Mouse (Mus musculus) midbrain, embryonic 16.5 days (tissue): ENCODE results near the gene Tmem245. TPM values are rescaled to one million over a fixed set of nuclear protein-coding genes. Genes with fewer than 3 reads are reported as not detected.

ENCODE experiments used
- ATAC-seq: fragments of 200-750 bp; cut with Nextera tagmentation; 2 replicates; pipeline ENCODE4 v1.8.0; 2017; ENCODE audit warnings: moderate TSS enrichment
- H3K27ac ChIP-seq: fragments of 300-500 bp; sonication (generic); 2 replicates; pipeline ENCODE4 v1.5.1; 2014; ENCODE audit warnings: mild to moderate bottlenecking, low read length, mixed read lengths
- H3K27me3 ChIP-seq: fragments of 300-500 bp; sonication (generic); 2 replicates; pipeline ENCODE4 v1.6.1; 2014; ENCODE audit warnings: low read depth, low read length, mixed read lengths; ENCODE audit not compliant: control insufficient read depth, insufficient read depth
- H3K36me3 ChIP-seq: fragments of 300-500 bp; sonication (generic); 2 replicates; pipeline ENCODE4 v1.6.1; 2014; ENCODE audit warnings: mild to moderate bottlenecking, low read length, moderate library complexity, mixed read lengths; ENCODE audit not compliant: control insufficient read depth, insufficient read depth
- H3K4me1 ChIP-seq: fragments of 300-500 bp; sonication (generic); 2 replicates; pipeline ENCODE4 v1.6.1; 2014; ENCODE audit warnings: mild to moderate bottlenecking, low read length, mixed read lengths; ENCODE audit not compliant: control insufficient read depth, insufficient read depth
- H3K4me2 ChIP-seq: fragments of 300-500 bp; sonication (generic); 2 replicates; pipeline ENCODE4 v1.6.1; 2014; ENCODE audit warnings: mild to moderate bottlenecking, low read length, mixed read lengths
- H3K4me3 ChIP-seq: fragments of 300-500 bp; sonication (generic); 2 replicates; pipeline ENCODE4 v1.5.1; 2014; ENCODE audit warnings: low read depth, mild to moderate bottlenecking, low read length, moderate library complexity, mixed read lengths
- H3K9ac ChIP-seq: fragments of 300-500 bp; sonication (generic); 2 replicates; pipeline ENCODE4 v1.6.1; 2014; ENCODE audit warnings: low read depth, low read length, mixed read lengths
- H3K9me3 ChIP-seq: fragments of 300-500 bp; sonication (generic); replicated peaks from 2 replicates; pipeline ENCODE4 v1.6.1; 2014; ENCODE audit warnings: mild to moderate bottlenecking, low read length, mixed read lengths; ENCODE audit not compliant: control insufficient read depth, poor library complexity, severe bottlenecking
- WGBS: fragments of 180-500 bp; shearing (Covaris S2); extraction: QIAGEN DNeasy Blood & Tissue Kit; methylation state at CpG from one replicate; pipeline ENCODE4 v1.1.7; 2014; 5-methylcytosine and 5-hydroxymethylcytosine counted together
- polyA plus RNA-seq: library from polyadenylated mRNA; unstranded; fragments of >200 nt; fragmentation: Nextera tagmentation; extraction: Ambion mirVana; gene quantifications from 2 replicates; pipeline ENCODE4 v1.2.1, GENCODE M21; 2015

The Tmem245 gene
- polyA plus RNA-seq, 1 experiment from 2014 or later: 7.6 TPM

GRCm38 (mm10) chr4:56847400-56847799 lies 99.8 kb downstream of the Tmem245 start:
- no peaks in the 10 kb centered on the region for H3K9me3 ChIP-seq
- no peak overlapping the region for H3K4me3 ChIP-seq
- no peak overlapping the region for H3K4me2 ChIP-seq
- H3K27ac ChIP-seq: no peak overlapping the region
- H3K9ac ChIP-seq: no peak overlapping the region
- ATAC-seq: no peak
- H3K27me3 ChIP-seq: no peaks in the 10 kb centered on the region
- H3K4me1 ChIP-seq: no peaks in the 10 kb centered on the region; the same call in 1 of the 2 replicates
- WGBS: 92% methylated on average over 3 of the region's 3 CpGs
- H3K36me3 ChIP-seq: peaks cover 7% of the 10 kb centered on the region

GRCm38 (mm10) chr4:56845896-56846533 lies 101.2 kb downstream of the Tmem245 start:
- H3K4me2 ChIP-seq: no peak overlapping the region
- 62% methylated on average over 12 of the region's 12 CpGs for whole genome bisulfite sequencing

GRCm38 (mm10) chr4:56844911-56845310 lies 102.3 kb downstream of the Tmem245 start:
- no peak overlapping the region for H3K4me3 ChIP-seq
- no peaks in the 10 kb centered on the region for H3K4me1 ChIP-seq
- no peaks in the 10 kb centered on the region for H3K27me3 ChIP-seq
- no peak overlapping the region for H3K27ac ChIP-seq
- no peak for ATAC-seq
- peaks cover 14% of the 10 kb centered on the region for H3K36me3 ChIP-seq
- H3K9me3 ChIP-seq: no peaks in the 10 kb centered on the region
- 96% methylated on average over 4 of the region's 4 CpGs for WGBS
- no peak overlapping the region for H3K4me2 ChIP-seq
- no peak overlapping the region for H3K9ac ChIP-seq

More at GRCm38 (mm10) chr4:56845896-56846533, 101.2 kb downstream of the Tmem245 start:
- Histone ChIP-seq H3K27me3 (no peaks in the 10 kb centered on the region), H3K9me3 (no peaks in the 10 kb centered on the region), H3K4me1 (no peaks in the 10 kb centered on the region; the same call in 1 of the 2 replicates), H3K4me3 (no peak overlapping the region), H3K27ac (no peak overlapping the region), H3K36me3 (peaks cover 7% of the 10 kb centered on the region), H3K9ac (no peak overlapping the region)
- ATAC-seq: no peak

- H3K36me3 ChIP-seq: peaks cover 14% of the 10 kb centered on the region
- H3K4me1 ChIP-seq: no peaks in the 10 kb centered on the region
- H3K4me3 ChIP-seq: no peak overlapping the region
- ATAC-seq: no peak
- H3K27me3 ChIP-seq: no peaks in the 10 kb centered on the region
- no peak overlapping the region for H3K4me2 ChIP-seq
- WGBS: 97% methylated on average over 2 of the region's 2 CpGs
- H3K9me3 ChIP-seq: no peaks in the 10 kb centered on the region
- no peak overlapping the region for H3K27ac ChIP-seq
- no peak overlapping the region for H3K9ac ChIP-seq
These were observed 103.3 kb downstream of the Tmem245 start for GRCm38 (mm10) chr4:56843963-56844362.

- no peak for ATAC-seq
- Histone ChIP-seq H3K9me3 (no peaks in the 10 kb centered on the region), H3K4me2 (no peak overlapping the region), H3K27ac (no peak overlapping the region), H3K27me3 (no peaks in the 10 kb centered on the region), H3K9ac (no peak overlapping the region), H3K36me3 (peaks cover 14% of the 10 kb centered on the region), H3K4me1 (no peaks in the 10 kb centered on the region), H3K4me3 (no peak overlapping the region)
- WGBS: 77% methylated on average over 7 of the region's 7 CpGs
These were observed 104.7 kb downstream of the Tmem245 start for GRCm38 (mm10) chr4:56842501-56842900.

GRCm38 (mm10) chr4:56840297-56840696 lies 106.9 kb downstream of the Tmem245 start:
- Histone ChIP-seq H3K4me2 (no peak overlapping the region), H3K4me3 (no peak overlapping the region), H3K27ac (no peak overlapping the region), H3K9ac (no peak overlapping the region), H3K27me3 (no peaks in the 10 kb centered on the region), H3K4me1 (no peaks in the 10 kb centered on the region), H3K36me3 (peaks cover 14% of the 10 kb centered on the region), H3K9me3 (no peaks in the 10 kb centered on the region)
- ATAC-seq: no peak
- 94% methylated on average over 3 of the region's 3 CpGs for WGBS

GRCm38 (mm10) chr4:56837661-56838060 lies 109.6 kb downstream of the Tmem245 start:
- 76% methylated on average over 6 of the region's 6 CpGs for WGBS
- H3K27ac ChIP-seq: no peak overlapping the region
- H3K4me3 ChIP-seq: no peak overlapping the region
- H3K4me2 ChIP-seq: no peak overlapping the region
- H3K27me3 ChIP-seq: no peaks in the 10 kb centered on the region
- H3K4me1 ChIP-seq: no peaks in the 10 kb centered on the region
- no peaks in the 10 kb centered on the region for H3K9me3 ChIP-seq
- no peak for ATAC-seq
- no peak overlapping the region for H3K9ac ChIP-seq
- peaks cover 10% of the 10 kb centered on the region for H3K36me3 ChIP-seq

GRCm38 (mm10) chr4:56831998-56832397 lies 115.2 kb downstream of the Tmem245 start:
- 89% methylated on average over 7 of the region's 7 CpGs for WGBS
- Histone ChIP-seq H3K9me3 (no peaks in the 10 kb centered on the region), H3K36me3 (peaks cover 20% of the 10 kb centered on the region), H3K9ac (no peak overlapping the region), H3K27me3 (no peaks in the 10 kb centered on the region), H3K4me3 (no peak overlapping the region), H3K4me2 (no peak overlapping the region), H3K27ac (no peak overlapping the region), H3K4me1 (no peaks in the 10 kb centered on the region; the same call in 1 of the 2 replicates)
- ATAC-seq: no peak

- no peak overlapping the region for H3K4me3 ChIP-seq
- whole genome bisulfite sequencing: 57% methylated on average over 13 of the region's 13 CpGs
- no peak for ATAC-seq
- H3K4me1 ChIP-seq: no peaks in the 10 kb centered on the region; the same call in 1 of the 2 replicates
- H3K9ac ChIP-seq: no peak overlapping the region
- H3K4me2 ChIP-seq: no peak overlapping the region
- H3K36me3 ChIP-seq: peaks cover 25% of the 10 kb centered on the region
- H3K27me3 ChIP-seq: no peaks in the 10 kb centered on the region
- no peaks in the 10 kb centered on the region for H3K9me3 ChIP-seq
- no peak overlapping the region for H3K27ac ChIP-seq
These were observed 116.1 kb downstream of the Tmem245 start for GRCm38 (mm10) chr4:56831013-56831609.
